Mouse (Mus musculus): ENCODE data around the gene Deaf1. TPM values are rescaled to one million over a fixed set of nuclear protein-coding genes. Genes with fewer than 3 reads are reported as not detected.

Deaf1 gene
- total and polyA plus RNA-seq, 3 experiments: 9.8 to 13.5 (median 10.8) TPM

GRCm38 (mm10) chr7:141315974-141316373 is 11.5 kb downstream of the Deaf1 start:
- H3K36me3 ChIP-seq (ENCODE audit: control insufficient read depth, insufficient read depth, low read length): no peaks in the 10 kb centered on the region; the same call in 1 of the 2 replicates
- TF ChIP-seq EP300 (IDR thresholded peaks at IDR 0.05; ENCODE audit: insufficient read depth, low read depth, low read length) (no peak), CTCF (IDR thresholded peaks at IDR 0.05) (peak; percentile 56)
- peak in 1 of 2 experiments; percentile 27 for DNase-seq
- no peaks in the 10 kb centered on the region for H3K27me3 ChIP-seq (ENCODE audit: control insufficient read depth, insufficient read depth, low read length)
- H3K4me3 ChIP-seq: no peak overlapping the region
- H3K9ac ChIP-seq (ENCODE audit: low read depth, low read length): no peak overlapping the region
- no peaks in the 10 kb centered on the region for H3K4me1 ChIP-seq (ENCODE audit: control insufficient read depth, insufficient read depth, low read length)
- no peaks in the 10 kb centered on the region for H3K79me2 ChIP-seq (replicated peaks; ENCODE audit: control insufficient read depth, insufficient read depth, low read length)
- 79% methylated on average over 5 of the region's 5 CpGs for WGBS
- no peak overlapping the region for H3K27ac ChIP-seq
- intact Hi-C loops (cut with DNase I): no loop called here

GRCm38 (mm10) chr7:141315076-141315475 is 12.4 kb downstream of the Deaf1 start:
- H3K27ac ChIP-seq: no peak overlapping the region
- intact Hi-C loops (cut with DNase I): no loop called here
- 83% methylated on average over 8 of the region's 8 CpGs for WGBS
- H3K79me2 ChIP-seq (replicated peaks; ENCODE audit: control insufficient read depth, insufficient read depth, low read length): no peaks in the 10 kb centered on the region
- no peaks in the 10 kb centered on the region; the same call in 1 of the 2 replicates for H3K36me3 ChIP-seq (ENCODE audit: control insufficient read depth, insufficient read depth, low read length)
- DNase-seq: no peak
- H3K4me3 ChIP-seq: no peak overlapping the region
- H3K4me1 ChIP-seq (ENCODE audit: control insufficient read depth, insufficient read depth, low read length): no peaks in the 10 kb centered on the region
- H3K9ac ChIP-seq (ENCODE audit: low read depth, low read length): no peak overlapping the region
- no peaks in the 10 kb centered on the region for H3K27me3 ChIP-seq (ENCODE audit: control insufficient read depth, insufficient read depth, low read length)
- no peak for TF ChIP-seq POLR2A (IDR thresholded peaks at IDR 0.05; ENCODE audit: insufficient read depth, low read depth, low read length)
- TF ChIP-seq EP300 (IDR thresholded peaks at IDR 0.05; ENCODE audit: insufficient read depth, low read depth, low read length): no peak
- no peak for TF ChIP-seq CTCF (IDR thresholded peaks at IDR 0.05)

- TF ChIP-seq POLR2A (IDR thresholded peaks at IDR 0.05; ENCODE audit: insufficient read depth, low read depth, low read length): no peak
- no peak for TF ChIP-seq CTCF (IDR thresholded peaks at IDR 0.05)
- TF ChIP-seq EP300 (IDR thresholded peaks at IDR 0.05; ENCODE audit: insufficient read depth, low read depth, low read length): no peak
- DNase-seq: no peak
- no peak overlapping the region for H3K9ac ChIP-seq (ENCODE audit: low read depth, low read length)
- no peak overlapping the region for H3K4me3 ChIP-seq
- WGBS: 79% methylated on average over 2 of the region's 2 CpGs
- no peaks in the 10 kb centered on the region for H3K79me2 ChIP-seq (replicated peaks; ENCODE audit: control insufficient read depth, insufficient read depth, low read length)
- no peak overlapping the region for H3K27ac ChIP-seq
- no peaks in the 10 kb centered on the region; the same call in 1 of the 2 replicates for H3K36me3 ChIP-seq (ENCODE audit: control insufficient read depth, insufficient read depth, low read length)
- no peaks in the 10 kb centered on the region for H3K27me3 ChIP-seq (ENCODE audit: control insufficient read depth, insufficient read depth, low read length)
- intact Hi-C loops (cut with DNase I): no loop called here
- no peaks in the 10 kb centered on the region for H3K4me1 ChIP-seq (ENCODE audit: control insufficient read depth, insufficient read depth, low read length)
Measured at GRCm38 (mm10) chr7:141314416-141314815, 13.1 kb downstream of the Deaf1 start.

- 88% methylated on average over 4 of the region's 4 CpGs for WGBS
- DNase-seq: no peak
- Histone ChIP-seq H3K4me1 (ENCODE audit: control insufficient read depth, insufficient read depth, low read length) (no peaks in the 10 kb centered on the region), H3K36me3 (ENCODE audit: control insufficient read depth, insufficient read depth, low read length) (no peaks in the 10 kb centered on the region), H3K9ac (ENCODE audit: low read depth, low read length) (no peak overlapping the region), H3K27me3 (ENCODE audit: control insufficient read depth, insufficient read depth, low read length) (no peaks in the 10 kb centered on the region), H3K27ac (no peak overlapping the region), H3K4me3 (no peak overlapping the region), H3K79me2 (replicated peaks; ENCODE audit: control insufficient read depth, insufficient read depth, low read length) (no peaks in the 10 kb centered on the region)
- TF ChIP-seq POLR2A (IDR thresholded peaks at IDR 0.05; ENCODE audit: insufficient read depth, low read depth, low read length) (no peak), EP300 (IDR thresholded peaks at IDR 0.05; ENCODE audit: insufficient read depth, low read depth, low read length) (no peak), CTCF (IDR thresholded peaks at IDR 0.05) (no peak)
- intact Hi-C loops (cut with DNase I): no loop called here
Measured at GRCm38 (mm10) chr7:141304537-141304936, 23.0 kb downstream of the Deaf1 start.

- no peaks in the 10 kb centered on the region for H3K36me3 ChIP-seq (ENCODE audit: control insufficient read depth, insufficient read depth, low read length)
- no peak overlapping the region for H3K9ac ChIP-seq (ENCODE audit: low read depth, low read length)
- WGBS: 90% methylated on average over 1 of the region's 1 CpGs
Measured at GRCm38 (mm10) chr7:141302702-141303268, 24.7 kb downstream of the Deaf1 start.

GRCm38 (mm10) chr7:141301386-141301785 is 26.1 kb downstream of the Deaf1 start:
- Histone ChIP-seq H3K27me3 (ENCODE audit: control insufficient read depth, insufficient read depth, low read length) (no peaks in the 10 kb centered on the region), H3K4me3 (no peak overlapping the region), H3K36me3 (ENCODE audit: control insufficient read depth, insufficient read depth, low read length) (no peaks in the 10 kb centered on the region), H3K4me1 (ENCODE audit: control insufficient read depth, insufficient read depth, low read length) (no peaks in the 10 kb centered on the region), H3K9ac (ENCODE audit: low read depth, low read length) (no peak overlapping the region), H3K79me2 (replicated peaks; ENCODE audit: control insufficient read depth, insufficient read depth, low read length) (no peaks in the 10 kb centered on the region), H3K27ac (no peak overlapping the region)
- no peak for TF ChIP-seq CTCF (IDR thresholded peaks at IDR 0.05)
- no peak for TF ChIP-seq POLR2A (IDR thresholded peaks at IDR 0.05; ENCODE audit: insufficient read depth, low read depth, low read length)
- no peak for TF ChIP-seq EP300 (IDR thresholded peaks at IDR 0.05; ENCODE audit: insufficient read depth, low read depth, low read length)
- WGBS: 98% methylated on average over 9 of the region's 9 CpGs
- DNase-seq: no peak
- intact Hi-C loops (cut with DNase I): no loop called here

More at GRCm38 (mm10) chr7:141302702-141303268, 24.7 kb downstream of the Deaf1 start:
- TF ChIP-seq EP300 (IDR thresholded peaks at IDR 0.05; ENCODE audit: insufficient read depth, low read depth, low read length): no peak
- TF ChIP-seq CTCF (IDR thresholded peaks at IDR 0.05): no peak
- TF ChIP-seq POLR2A (IDR thresholded peaks at IDR 0.05; ENCODE audit: insufficient read depth, low read depth, low read length): no peak
- H3K79me2 ChIP-seq (replicated peaks; ENCODE audit: control insufficient read depth, insufficient read depth, low read length): no peaks in the 10 kb centered on the region
- no peak overlapping the region for H3K27ac ChIP-seq
- no peaks in the 10 kb centered on the region for H3K27me3 ChIP-seq (ENCODE audit: control insufficient read depth, insufficient read depth, low read length)
- no peaks in the 10 kb centered on the region for H3K4me1 ChIP-seq (ENCODE audit: control insufficient read depth, insufficient read depth, low read length)
- H3K4me3 ChIP-seq: no peak overlapping the region
- DNase-seq: no peak
- intact Hi-C loops (cut with DNase I): no loop called here

Measured in heart, adult 2 months (tissue).